Mouse (Mus musculus): Measurements from ENCODE around the gene Snapc3.

DNA sequence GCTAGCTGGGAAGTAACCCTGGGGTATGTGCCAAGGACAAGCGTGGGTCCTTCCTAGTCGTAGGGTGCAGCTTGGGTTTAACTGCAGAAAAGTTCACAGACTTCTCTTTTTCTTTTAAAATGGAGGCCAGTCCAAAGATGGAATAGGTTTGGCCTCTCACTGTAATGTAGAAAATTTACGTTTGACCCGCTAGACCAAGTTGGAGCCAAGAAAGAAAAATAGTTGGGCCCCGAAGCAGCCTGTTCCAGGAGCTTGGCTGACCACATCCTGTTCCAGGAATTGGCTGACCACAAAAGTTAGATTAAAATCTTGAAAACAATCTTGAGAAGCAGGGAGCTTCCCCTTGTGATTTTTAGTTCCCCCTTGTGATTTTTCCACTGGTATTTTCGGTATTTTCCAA lies 9.8 kb upstream of the Snapc3 start:
- TF ChIP-seq CTCF (IDR thresholded peaks at IDR 0.05; ENCODE audit: extremely low read depth, insufficient read depth, low read length), result no peak
- TF ChIP-seq POLR2A (IDR thresholded peaks at IDR 0.05; ENCODE audit: extremely low read depth, insufficient read depth, low read length), result no peak
